Mouse (Mus musculus) testis, adult 2 months (tissue): ENCODE results near the gene Utp11.

Experiments used
- CTCF ChIP-seq: fragments of 200-500 bp; IDR thresholded peaks from 2 replicates; pipeline ENCODE4 v1.5.1; 2012; ENCODE audit warnings: low read depth, mild to moderate bottlenecking, inconsistent platforms, low read length, moderate library complexity; ENCODE audit not compliant: control insufficient read depth, insufficient read depth, insufficient replicate concordance
- POLR2A ChIP-seq: fragments of 200-500 bp; IDR thresholded peaks from 2 replicates; pipeline ENCODE4 v1.6.1; 2012; ENCODE audit warnings: low read depth, mild to moderate bottlenecking, inconsistent platforms, low read length, moderate library complexity; ENCODE audit not compliant: control insufficient read depth

GRCm38 (mm10) chr4:124703881-124704796 lies 10.7 kb upstream of the Utp11 start:
- TF ChIP-seq CTCF (no peak), POLR2A (no peak)
